Mouse (Mus musculus): ENCODE results near the gene Icam2.
"Not testable (repeated sequence)": the region's sequence is repeated elsewhere in the genome, so short reads cannot be mapped to it uniquely, and the experiment has no call there.

Gene Icam2

DNA sequence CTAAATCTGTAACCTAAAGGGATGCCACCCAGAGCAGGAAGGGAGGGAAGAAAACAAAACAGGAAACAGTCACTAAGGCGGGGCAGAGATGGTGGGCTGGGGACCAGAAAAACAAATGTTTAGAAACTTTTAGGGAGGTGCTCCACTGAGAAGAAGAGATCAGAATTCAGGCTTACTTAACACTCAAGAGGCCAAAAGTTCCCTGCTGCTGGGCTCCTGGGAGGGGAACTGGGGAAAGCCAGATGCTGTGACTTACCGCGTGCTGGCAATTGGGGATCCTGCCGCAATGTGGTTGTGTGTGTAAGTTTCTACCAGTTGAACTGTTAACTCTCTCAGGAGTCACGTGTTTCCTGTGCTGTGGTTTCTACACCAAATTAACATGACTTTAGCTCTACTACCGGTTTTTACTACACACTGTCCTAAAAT lies at the start of gene Icam2:
Icam2 (minus strand) TSS at position 285 of the 426 bp plus-strand sequence.
- DNase-seq (ENCODE audit: low spot score in 2 of 2): peak; percentile 78 to 81

GRCm38 (mm10) chr11:106437543-106437942 lies 49.7 kb upstream of the Icam2 start:
- no peak for DNase-seq (ENCODE audit: low spot score in 2 of 2)

GRCm38 (mm10) chr11:106437039-106437438 lies 49.2 kb upstream of the Icam2 start:
- no peak for DNase-seq (ENCODE audit: low spot score in 2 of 2)

- DNase-seq (ENCODE audit: low spot score in 2 of 2): peak in 1 of 2 experiments; percentile 29
Observed at GRCm38 (mm10) chr11:106430392-106430791, 42.5 kb upstream of the Icam2 start.

- DNase-seq (ENCODE audit: low spot score in 2 of 2): no peak
Observed at GRCm38 (mm10) chr11:106429689-106430088, 41.8 kb upstream of the Icam2 start.

GRCm38 (mm10) chr11:106428556-106428955 lies 40.7 kb upstream of the Icam2 start:
- DNase-seq (ENCODE audit: low spot score in 2 of 2): no peak

DNA sequence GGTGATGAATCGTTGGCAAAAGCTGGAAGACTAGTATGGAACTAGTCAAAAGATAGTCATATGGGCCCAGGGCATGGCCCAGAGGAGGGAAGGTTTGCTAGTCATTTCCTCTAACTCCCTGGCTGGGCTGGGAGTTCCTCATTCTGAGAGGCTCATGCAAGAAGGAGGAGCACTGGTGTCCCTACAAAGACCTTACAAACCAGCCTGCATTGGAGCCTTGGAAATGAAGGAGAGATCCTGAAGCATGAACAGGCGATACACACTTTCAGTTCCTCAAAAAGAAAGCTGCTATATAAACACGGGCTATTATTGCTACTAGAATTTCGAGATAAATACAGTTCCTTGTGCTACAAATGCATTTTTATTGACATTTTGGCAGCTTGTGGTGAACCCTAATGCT lies 40.2 kb upstream of the Icam2 start:
- DNase-seq (ENCODE audit: low spot score in 2 of 2): no peak

- DNase-seq (ENCODE audit: low spot score in 2 of 2): no peak
Observed at GRCm38 (mm10) chr11:106426447-106426846, 38.6 kb upstream of the Icam2 start.

- no peak for DNase-seq (ENCODE audit: low spot score in 2 of 2)
Observed at GRCm38 (mm10) chr11:106425201-106425600, 37.3 kb upstream of the Icam2 start.

DNA sequence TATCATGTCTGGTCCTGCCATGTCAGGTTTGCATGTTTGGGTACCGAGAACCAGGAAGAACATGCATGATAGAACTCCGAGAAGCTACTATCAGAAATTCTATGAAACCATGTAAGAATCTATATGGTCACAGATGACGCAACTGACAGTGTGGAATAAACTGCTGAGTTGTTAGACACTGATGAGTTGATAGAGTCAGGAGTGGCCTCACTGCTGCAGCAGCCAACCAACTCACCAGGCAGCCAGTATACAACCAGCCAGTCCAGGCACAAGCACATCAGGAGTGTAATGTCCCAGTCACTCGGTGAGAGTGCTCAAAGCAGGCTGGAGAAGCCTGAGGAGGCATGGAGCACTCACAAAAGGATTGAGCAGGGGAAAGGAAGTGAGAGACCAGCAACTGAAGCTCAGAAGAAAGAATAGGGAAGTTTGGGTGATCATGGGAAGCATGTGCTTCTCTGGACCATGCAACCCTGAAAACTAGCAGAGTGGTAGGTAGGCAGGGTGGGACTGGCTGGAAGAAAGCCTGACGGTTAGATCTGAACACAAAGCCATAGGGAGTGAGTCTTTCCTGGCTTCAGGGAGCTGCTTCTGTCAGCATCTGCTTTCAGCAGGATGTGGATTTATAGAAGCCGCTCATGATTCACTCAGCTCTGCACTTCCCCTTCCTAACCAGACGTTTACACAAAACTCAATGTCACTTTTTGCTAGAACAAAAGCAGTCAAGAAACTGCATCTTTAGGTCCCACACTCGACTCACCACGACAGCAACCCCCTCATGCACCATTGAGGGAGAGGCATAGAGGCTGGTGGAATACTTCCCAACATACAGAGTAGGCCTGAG lies 31.6 kb upstream of the Icam2 start:
- DNase-seq (ENCODE audit: low spot score in 2 of 2): no peak

DNA sequence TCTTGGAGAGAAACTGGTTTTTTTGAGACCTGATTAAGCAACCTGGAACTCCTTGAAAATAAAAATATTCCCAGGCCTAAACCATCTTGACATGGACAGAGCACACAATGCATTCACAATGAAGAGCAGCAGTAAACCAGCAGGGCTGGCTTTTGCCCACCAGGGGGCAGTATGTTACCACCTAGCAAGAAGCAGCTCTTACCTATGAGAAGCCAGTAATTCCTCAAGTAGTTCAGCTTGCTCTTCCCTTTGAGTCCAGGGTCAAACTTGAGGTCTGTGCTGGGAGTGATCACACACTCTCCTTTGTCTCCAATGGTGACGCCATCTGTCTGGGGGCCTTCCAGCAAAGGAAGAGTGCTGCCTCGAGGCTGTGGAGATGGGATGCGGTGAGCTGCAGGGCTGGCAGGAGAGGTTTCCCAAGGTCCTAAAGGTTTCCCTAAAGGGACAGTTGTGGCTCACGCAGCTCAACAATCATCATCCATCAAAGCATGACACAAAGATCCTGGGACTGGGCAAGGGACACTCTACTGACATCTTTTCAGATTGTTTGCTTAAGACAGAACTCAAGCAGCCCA lies 30.8 kb upstream of the Icam2 start:
- peak; percentile 74 to 82 for DNase-seq (ENCODE audit: low spot score in 2 of 2)

GRCm38 (mm10) chr11:106417860-106418259 lies 30.0 kb upstream of the Icam2 start:
- DNase-seq (ENCODE audit: low spot score in 2 of 2): no peak

DNA sequence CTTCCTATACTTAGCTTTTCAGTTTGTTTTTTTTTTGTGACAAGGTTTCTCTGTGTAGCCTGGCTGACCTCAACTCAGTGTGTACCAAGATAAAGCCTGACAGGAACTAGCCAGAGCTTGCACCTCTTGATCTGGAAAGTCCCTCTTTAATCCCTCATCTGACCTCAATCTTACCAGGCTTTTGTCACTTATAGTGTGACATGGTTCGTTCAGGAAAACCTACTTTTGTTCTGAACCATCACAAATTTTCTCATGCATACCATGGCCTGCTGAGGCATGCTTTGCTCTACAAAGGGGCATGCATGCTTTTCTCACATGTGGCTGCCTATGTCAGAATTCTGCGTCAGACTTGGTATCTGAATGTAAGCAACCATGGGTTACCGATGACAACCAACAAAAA lies 28.5 kb upstream of the Icam2 start:
- peak; percentile 65 to 87 for DNase-seq (ENCODE audit: low spot score in 2 of 2)

GRCm38 (mm10) chr11:106412641-106413360 lies 24.9 kb upstream of the Icam2 start:
- DNase-seq (ENCODE audit: low spot score in 2 of 2): no peak

DNA sequence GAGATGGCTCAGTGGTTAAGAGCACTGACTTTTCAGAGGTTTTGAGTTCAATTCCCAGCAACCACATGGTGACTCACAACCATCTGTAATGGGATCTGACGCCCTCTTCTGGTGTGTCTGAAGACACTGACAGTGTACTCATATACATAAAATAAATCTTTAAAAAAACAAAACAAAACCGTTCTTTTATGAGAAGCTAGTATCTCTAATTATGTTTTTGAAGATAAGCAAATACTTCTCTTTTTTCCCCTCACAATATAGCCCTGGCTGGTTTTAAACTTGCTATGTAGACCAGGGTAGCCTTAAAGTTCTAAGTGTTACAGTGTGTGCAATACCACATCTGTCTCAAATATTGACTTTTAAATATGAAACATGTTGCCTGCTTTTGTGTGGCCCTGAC lies 23.3 kb upstream of the Icam2 start:
- DNase-seq (ENCODE audit: low spot score in 2 of 2): no peak

DNA sequence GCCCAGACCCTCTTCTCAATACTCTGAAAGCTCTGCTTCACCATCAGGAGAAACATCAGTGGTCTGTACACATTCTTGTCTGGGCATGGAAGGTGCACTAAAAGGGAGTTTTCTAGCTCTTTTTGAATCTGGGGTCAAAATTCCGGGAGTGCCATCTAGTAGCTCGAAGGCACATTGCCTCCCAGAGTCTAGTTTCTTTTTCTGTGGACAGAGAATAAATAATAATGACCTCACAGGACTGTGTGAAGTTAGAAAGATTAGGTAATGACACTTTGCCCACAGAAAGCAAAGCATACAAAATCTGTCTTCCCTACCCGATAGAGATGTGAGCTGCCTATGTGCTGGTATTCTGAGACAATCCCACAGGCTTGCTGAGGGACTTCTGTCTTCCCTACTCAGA lies 22.6 kb upstream of the Icam2 start:
- no peak for DNase-seq (ENCODE audit: low spot score in 2 of 2)

DNA sequence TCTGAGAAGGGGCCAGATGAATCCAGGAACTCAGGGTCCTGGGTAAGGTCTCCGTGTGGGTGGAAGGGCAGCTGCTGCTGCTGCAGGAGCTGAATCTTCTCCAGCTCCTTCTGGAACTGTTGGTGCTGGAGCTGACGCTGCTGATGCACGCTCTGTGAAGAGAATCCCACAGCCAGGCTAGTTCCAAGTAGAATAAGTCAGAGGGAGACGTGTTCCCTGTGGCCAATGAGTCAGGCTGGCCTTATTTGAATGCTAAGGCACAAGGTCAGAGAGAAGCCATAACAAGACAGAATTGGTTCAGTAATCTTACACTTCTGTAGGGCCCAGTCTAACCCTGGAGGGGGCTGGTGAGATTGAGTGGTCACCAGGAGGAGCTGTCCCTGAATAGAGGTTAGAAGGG lies 22.1 kb upstream of the Icam2 start:
- no peak for DNase-seq (ENCODE audit: low spot score in 2 of 2)

GRCm38 (mm10) chr11:106398481-106398880 lies 10.6 kb upstream of the Icam2 start:
- DNase-seq (ENCODE audit: low spot score in 2 of 2): no peak

DNA sequence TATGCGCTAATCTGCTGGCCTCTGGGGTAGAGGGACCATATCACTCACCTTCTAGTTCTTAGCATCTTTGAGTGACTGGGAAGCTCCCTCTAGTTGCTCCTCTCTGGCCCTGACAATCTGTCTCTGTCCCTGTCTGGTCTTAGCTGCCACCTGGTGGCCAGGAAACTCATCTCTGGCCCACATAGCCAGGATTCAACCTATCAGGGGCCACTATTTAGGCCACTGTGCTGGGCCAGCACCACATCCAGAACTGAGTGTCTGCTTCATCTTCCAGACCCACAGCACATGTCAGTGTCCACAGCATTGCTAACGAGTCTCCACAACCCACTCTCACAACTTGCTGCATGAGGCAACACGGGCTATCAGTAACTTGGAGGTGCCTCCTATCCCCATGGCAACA lies 9.8 kb upstream of the Icam2 start:
- peak in 1 of 2 experiments; percentile 14 for DNase-seq (ENCODE audit: low spot score in 2 of 2)

DNA sequence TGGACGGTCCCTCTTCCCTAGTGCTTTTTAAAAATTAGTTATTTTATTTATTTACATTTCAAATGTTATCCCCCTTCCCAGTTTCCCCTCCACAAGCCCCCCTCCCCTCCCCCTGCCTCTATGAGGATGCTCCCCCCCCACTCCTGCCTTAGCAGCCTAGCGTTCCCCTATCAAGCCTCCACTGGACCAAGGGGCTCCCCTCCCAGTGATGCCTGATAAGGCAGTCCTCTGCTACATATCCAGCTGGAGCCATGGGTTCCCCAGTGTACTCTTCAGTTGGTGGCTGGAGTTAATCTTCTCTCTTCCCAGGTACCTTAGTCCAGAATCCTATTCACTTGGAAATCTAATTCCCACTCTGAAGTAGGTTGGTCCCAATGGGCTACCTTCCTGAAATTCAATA lies 6.2 kb upstream of the Icam2 start:
- not testable (repeated sequence) for DNase-seq (ENCODE audit: low spot score in 2 of 2)

GRCm38 (mm10) chr11:106393331-106393616 lies 5.4 kb upstream of the Icam2 start:
- no peak for DNase-seq (ENCODE audit: low spot score in 2 of 2)

- DNase-seq (ENCODE audit: low spot score in 2 of 2): no peak
Observed at GRCm38 (mm10) chr11:106392597-106393330, 4.9 kb upstream of the Icam2 start.
